Comparison of ENCODE assay signal across 8 mouse cellular contexts in the genomic region with DNA sequence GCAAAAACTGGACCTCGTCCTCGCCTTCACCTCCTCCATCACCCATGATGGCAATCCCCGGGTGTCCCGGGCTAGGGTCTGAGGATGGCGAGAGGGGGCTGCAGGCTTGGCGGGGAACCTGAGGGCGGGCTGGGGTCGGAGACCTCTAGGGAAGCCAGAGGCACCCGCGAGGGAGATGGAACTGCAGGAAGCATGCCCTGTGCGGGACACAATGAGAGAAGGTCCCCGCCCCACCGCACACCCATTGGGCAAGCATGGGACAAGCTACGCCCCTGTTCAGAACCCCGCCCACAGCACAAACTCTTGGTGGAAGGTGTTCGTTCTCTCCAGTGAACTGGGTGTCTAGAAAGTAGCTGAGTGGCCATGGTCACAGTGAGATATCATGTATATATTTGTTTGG. TPM values are rescaled to one million over a fixed set of nuclear protein-coding genes. Genes with fewer than 3 reads are reported as not detected.
DNase-seq lines count a peak whose midpoint lies in the region; ATAC-seq and TF ChIP-seq lines count a peak whose summit lies in the region.

A gene (minus strand): TSS at position 210 of the 400 bp plus-strand sequence.

- no peaks in the 10 kb centered on the region for H3K9me3 ChIP-seq in intestine, embryonic 16.5 days (ENCODE audit: control insufficient read depth, low read length)
- no peaks in the 10 kb centered on the region for H3K9me3 ChIP-seq in liver, embryonic 16.5 days (replicated peaks; ENCODE audit: control insufficient read depth, low read length)
- no peaks in the 10 kb centered on the region for H3K9me3 ChIP-seq in neural tube, embryonic 12.5 days

- no peaks in the 10 kb centered on the region for H3K36me3 ChIP-seq in intestine, embryonic 16.5 days (ENCODE audit: control insufficient read depth, insufficient read depth, low read length)
- no peaks in the 10 kb centered on the region for H3K36me3 ChIP-seq in liver, embryonic 16.5 days (ENCODE audit: control insufficient read depth, insufficient read depth)
- no peaks in the 10 kb centered on the region for H3K36me3 ChIP-seq in neural tube, embryonic 12.5 days

- intact Hi-C loops in gastrocnemius, adult 2 months (cut with DNase I) = loop anchor here (2.0 kb wide), 1 partner anchor 54 kb away; no protein-coding TSS in a partner anchor

- peaks cover 20% of the 10 kb centered on the region for H3K4me1 ChIP-seq in intestine, embryonic 16.5 days (ENCODE audit: control insufficient read depth, insufficient read depth, low read length)
- H3K4me1 ChIP-seq in liver, embryonic 16.5 days (ENCODE audit: control insufficient read depth, low read depth, low read length) = peaks cover 14% of the 10 kb centered on the region
- peaks cover 9% of the 10 kb centered on the region; the same call in 1 of the 2 replicates for H3K4me1 ChIP-seq in neural tube, embryonic 12.5 days

- no peak for TF ChIP-seq CTCF in gastrocnemius, adult 2 months (IDR thresholded peaks at IDR 0.05)

- H3K4me2 ChIP-seq in intestine, embryonic 16.5 days (ENCODE audit: low read depth, low read length) = peak within 1 kb of the TSS; percentile 95
- H3K4me2 ChIP-seq in liver, embryonic 16.5 days (ENCODE audit: low read depth, low read length) = peak within 1 kb of the TSS; percentile 65
- peak within 1 kb of the TSS; percentile 61 for H3K4me2 ChIP-seq in neural tube, embryonic 12.5 days (replicated peaks)

- peak within 1 kb of the TSS; percentile 87 for H3K4me3 ChIP-seq in gastrocnemius, adult 2 months
- peak within 1 kb of the TSS; percentile 53 for H3K4me3 ChIP-seq in intestine, embryonic 16.5 days (ENCODE audit: low read length)
- H3K4me3 ChIP-seq in liver, embryonic 16.5 days (ENCODE audit: low read depth, low read length) = peak within 1 kb of the TSS; percentile 45
- peak within 1 kb of the TSS; percentile 29 for H3K4me3 ChIP-seq in neural tube, embryonic 12.5 days

- no peaks in the 10 kb centered on the region for H3K27me3 ChIP-seq in intestine, embryonic 16.5 days (replicated peaks; ENCODE audit: control insufficient read depth, insufficient read depth, low read length)
- H3K27me3 ChIP-seq in liver, embryonic 16.5 days (ENCODE audit: control insufficient read depth, insufficient read depth, low read depth, low read length) = 0 out of 2 replicates have a peak, but pooled peaks cover 3% of the 10 kb centered on the region
- H3K27me3 ChIP-seq in neural tube, embryonic 12.5 days (replicated peaks) = no peaks in the 10 kb centered on the region

- 2% methylated on average over 16 of the region's 16 CpGs for WGBS in intestine, embryonic 16.5 days
- under 1% methylated on average over 16 of the region's 16 CpGs for WGBS in liver, embryonic 16.5 days (ENCODE audit: insufficient replicate concordance)
- WGBS in neural tube, embryonic 12.5 days = 0% methylated on average over 16 of the region's 16 CpGs

- H3K27ac ChIP-seq in gastrocnemius, adult 2 months = peak within 1 kb of the TSS; percentile 97
- H3K27ac ChIP-seq in intestine, embryonic 16.5 days (ENCODE audit: low read length) = no peak within 1 kb of the TSS
- H3K27ac ChIP-seq in liver, embryonic 16.5 days (ENCODE audit: low read length) = no peak within 1 kb of the TSS
- H3K27ac ChIP-seq in neural tube, embryonic 12.5 days = no peak within 1 kb of the TSS

- peak; percentile 90 for ATAC-seq in intestine, embryonic 16.5 days
- ATAC-seq in liver, embryonic 16.5 days (ENCODE audit: low read depth) = peak; percentile 85
- peak; percentile 61; the same call in 1 of the 2 replicates for ATAC-seq in neural tube, embryonic 12.5 days (ENCODE audit: low FRiP score, low read depth)

- peak within 1 kb of the TSS; percentile 61 for H3K9ac ChIP-seq in intestine, embryonic 16.5 days (ENCODE audit: low read depth, low read length)
- no peak within 1 kb of the TSS for H3K9ac ChIP-seq in liver, embryonic 16.5 days (ENCODE audit: low read depth, low read length)
- H3K9ac ChIP-seq in neural tube, embryonic 12.5 days = peak within 1 kb of the TSS; percentile 26; the same call in 1 of the 2 replicates

- DNase-seq in frontal cortex, adult 2 months (ENCODE audit: extremely low spot score in 1 of 2, low spot score in 1 of 2) = no peak
- no peak for DNase-seq in frontal cortex, postnatal 25 days (ENCODE audit: low spot score in 2 of 2)
- DNase-seq in brain, adult 2 months (ENCODE audit: low read depth, low spot score) = peak; percentile 20
- DNase-seq in gastrocnemius, adult 2 months = peak; percentile 93
- DNase-seq in right cerebral cortex, postnatal 36 days (ENCODE audit: low spot score in 2 of 2) = no peak

RNA-seq across cellular contexts. Expression of the gene that starts here (rescaled TPM):
- polyA plus RNA-seq in frontal cortex, adult 2 months (2012; rRNA removed) = 10.1 and 12.2 TPM in 2 replicates
- total RNA-seq in gastrocnemius, adult 2 months (2021) = 1,000 to 10,000 TPM; 1,499 to 2,077 TPM
- polyA plus RNA-seq in intestine, embryonic 16.5 days (2015; fragmentation: Nextera tagmentation; extraction: Ambion mirVana) = 0.66 and 0.82 TPM in 2 replicates
- polyA plus RNA-seq in liver, embryonic 16.5 days (2015; fragmentation: Nextera tagmentation; extraction: Ambion mirVana) = 0.22 and 0.58 TPM in 2 replicates
- polyA plus RNA-seq in neural tube, embryonic 12.5 days (2016; fragmentation: Nextera tagmentation; extraction: Ambion mirVana) = 4.4 and 5.0 TPM in 2 replicates

Comparison
In these comparisons a context has a peak if more than half of its experiments do, and no peak if none do; other contexts are left out.
1. Peak in ATAC-seq, H3K4me3 ChIP-seq, H3K9ac ChIP-seq and H3K4me2 ChIP-seq in intestine, embryonic 16.5 days; RNA of the gene not detected or under 1 TPM.
2. Peak in ATAC-seq, H3K4me3 ChIP-seq and H3K4me2 ChIP-seq in liver, embryonic 16.5 days; RNA of the gene not detected or under 1 TPM.
3. DNase-seq: peak in brain, adult 2 months (single experiment) and gastrocnemius, adult 2 months (single experiment); none in frontal cortex, adult 2 months (0 of 2), frontal cortex, postnatal 25 days (0 of 2) and right cerebral cortex, postnatal 36 days (0 of 2).
4. H3K4me3 ChIP-seq: peak in every context shown above with its lines; median percentile 87 in gastrocnemius, adult 2 months; 53 in intestine, embryonic 16.5 days; 45 in liver, embryonic 16.5 days; 29 in neural tube, embryonic 12.5 days.
5. Peak in every context shown above with its lines, with median percentiles within 50 percentile points of each other: ATAC-seq and H3K4me2 ChIP-seq.